In genomic region chr15:85546500-85546899, GRCm38 (mm10) we compare ENCODE assay signal across 23 mouse cellular contexts. TPM values are rescaled to one million over a fixed set of nuclear protein-coding genes. Genes with fewer than 3 reads are reported as not detected.
"Had no signal": no experiment of that assay in that cellular context is flagged by ENCODE, and none has a peak within 500 bp of the region (broad histone marks: within the 10 kb centered on the region; RNA-seq: fewer than 3 reads in every experiment).

No protein-coding gene starts in this region.

- DNase-seq: lung, adult 18-20 months; lung, embryonic 14.5 days; lung, postnatal 10 days; lung, postnatal 4 days; midbrain, embryonic 14.5 days; right cerebral cortex, postnatal 25 days; thymus, adult 2 months; thymus, postnatal 25 days; thymus, postnatal 4 days had no signal

- H3K9ac ChIP-seq: lung, embryonic 14.5 days; midbrain, embryonic 12.5 days; neural tube, embryonic 12.5 days; stomach, embryonic 15.5 days had no signal

- ATAC-seq: midbrain, embryonic 16.5 days had no signal

- H3K27me3 ChIP-seq: neural tube, embryonic 12.5 days; stomach, embryonic 15.5 days had no signal

- H3K27ac ChIP-seq: midbrain, embryonic 10.5 days; midbrain, embryonic 12.5 days; neural tube, embryonic 12.5 days; stomach, embryonic 15.5 days; stomach, postnatal 0 days had no signal

- H3K4me2 ChIP-seq: lung, embryonic 14.5 days; midbrain, embryonic 12.5 days; neural tube, embryonic 12.5 days; stomach, embryonic 15.5 days had no signal

- H3K9me3 ChIP-seq: midbrain, embryonic 10.5 days; midbrain, embryonic 12.5 days; neural tube, embryonic 12.5 days; stomach, embryonic 15.5 days had no signal

- H3K4me1 ChIP-seq: stomach, embryonic 15.5 days had no signal

- H3K36me3 ChIP-seq: stomach, embryonic 15.5 days had no signal

- H3K4me3 ChIP-seq: midbrain, embryonic 10.5 days; midbrain, embryonic 12.5 days; neural tube, embryonic 12.5 days; stomach, embryonic 15.5 days had no signal

RNA-seq across cellular contexts. Expression of gene Wnt7b, which starts 35.8 kb away (rescaled TPM):
- total RNA-seq: megakaryocyte, adult 5-6 weeks; megakaryocyte-erythroid progenitor cell, adult 5-6 weeks; neutrophil, adult 5-6 weeks had no signal

RNA-seq across cellular contexts. Expression of gene 7530416G11Rik, which starts 43.5 kb away (rescaled TPM):
- total RNA-seq: megakaryocyte, adult 5-6 weeks; megakaryocyte-erythroid progenitor cell, adult 5-6 weeks; neutrophil, adult 5-6 weeks had no signal
- polyA plus RNA-seq: liver, embryonic 16.5 days; lung, embryonic 14.5 days; lung, embryonic 16.5 days; midbrain, embryonic 10.5 days; midbrain, embryonic 12.5 days; midbrain, embryonic 14.5 days; midbrain, embryonic 16.5 days; neural tube, embryonic 12.5 days; neural tube, embryonic 14.5 days; spleen, adult 2 months; stomach, embryonic 15.5 days; stomach, postnatal 0 days; thymus, adult 2 months; urinary bladder, adult 2 months had no signal
